Mouse (Mus musculus) spleen, postnatal 0 days (tissue): ENCODE data around the gene Tmem41a. TPM values are rescaled to one million over a fixed set of nuclear protein-coding genes. Genes with fewer than 3 reads are reported as not detected.

Experiments
- polyA plus RNA-seq: library from polyadenylated mRNA; unstranded; fragments of >200 nt; fragmentation: Nextera tagmentation; extraction: Ambion mirVana; gene quantifications from 2 replicates; pipeline ENCODE4 v1.2.1, GENCODE M21; 2015

The Tmem41a gene
- polyA plus RNA-seq, result 30.4 and 32.8 TPM in 2 replicates

DNA sequence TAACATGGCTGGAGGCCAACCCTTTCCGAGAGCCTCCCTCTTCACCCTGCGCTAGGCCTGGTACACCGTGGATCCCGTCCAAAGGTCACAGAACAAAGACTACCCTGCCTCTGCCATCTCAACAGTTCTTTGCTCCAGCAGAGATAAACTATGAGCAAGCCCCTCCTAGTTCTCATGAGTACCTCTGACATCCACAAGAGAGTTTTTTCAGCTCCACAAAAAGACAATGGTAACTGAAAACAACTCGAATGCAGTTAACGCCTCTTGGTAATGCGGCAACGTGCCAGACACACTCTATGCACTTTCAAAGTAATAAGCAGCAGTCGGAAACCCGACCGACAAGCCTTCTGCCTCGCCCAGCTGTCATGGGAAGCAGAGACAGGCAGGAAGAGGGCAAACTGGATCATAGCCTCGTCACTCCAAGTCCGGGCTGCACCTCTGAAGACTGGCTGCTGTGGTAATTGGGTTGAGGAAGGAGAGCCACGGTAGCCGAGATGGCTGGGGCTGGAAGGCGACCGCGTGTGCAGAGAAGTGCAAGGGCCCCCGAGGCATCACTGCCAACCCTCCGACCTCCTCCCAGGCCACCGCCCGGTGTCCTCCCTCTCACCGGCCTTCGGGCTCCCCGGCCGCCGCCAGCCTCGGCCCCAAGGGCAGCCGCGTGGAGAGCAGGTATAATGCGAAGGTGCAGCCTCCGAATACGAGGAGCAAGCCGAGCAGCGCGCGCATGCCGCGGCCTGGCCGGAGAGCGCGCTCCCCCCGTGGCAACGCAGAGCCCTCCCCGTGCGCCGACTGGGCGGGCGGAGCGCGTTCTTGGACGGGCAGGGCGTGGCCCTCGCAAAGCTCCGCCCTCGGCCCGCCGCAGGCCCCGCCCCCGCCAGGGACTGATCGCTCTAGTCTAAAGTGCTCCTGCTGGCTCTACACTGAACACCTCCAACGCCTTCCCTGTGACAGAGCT, at the start of gene Tmem41a:
Tmem41a (minus strand) TSS at position 792 of the 955 bp plus-strand sequence.

DNA sequence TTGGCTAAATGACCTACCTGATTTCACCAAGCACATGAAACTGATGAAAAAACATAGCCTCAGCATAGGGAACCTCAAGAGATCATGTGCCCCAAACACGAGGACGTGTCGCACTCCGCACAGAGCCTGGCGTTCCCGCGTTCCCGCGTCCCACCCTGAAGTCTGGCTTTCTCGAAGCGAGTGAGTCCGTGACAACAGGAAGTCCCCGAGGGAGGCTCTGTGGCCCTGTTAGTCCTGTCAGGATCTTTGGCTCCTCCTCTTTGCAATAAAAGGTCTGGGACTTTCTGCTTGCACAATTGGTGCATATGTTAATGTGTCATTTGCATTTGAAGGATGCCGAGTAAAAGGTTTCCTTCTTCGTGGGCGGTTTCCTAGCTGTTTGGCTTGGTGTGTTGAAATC, 48.0 kb upstream of the Tmem41a start, which contains the start of gene Liph:
Liph (minus strand) TSS at position 360 of the 400 bp plus-strand sequence.

Other genes starting within 250 kb of the Tmem41a start
- 3.3 and 4.2 TPM in 2 replicates for gene Ehhadh, start 159.7 kb downstream of the Tmem41a start, polyA plus RNA-seq
- 0.12 and 0.13 TPM in 2 replicates for gene Map3k13, start 153.2 kb downstream of the Tmem41a start, polyA plus RNA-seq
- gene Liph, start 48.1 kb upstream of the Tmem41a start, polyA plus RNA-seq, result 1.8 TPM in 2 replicates
- gene Senp2, start 61.9 kb upstream of the Tmem41a start, polyA plus RNA-seq, result 34.9 and 35.3 TPM in 2 replicates
- 7.6 and 10.5 TPM in 2 replicates for gene Igf2bp2, start 215.7 kb upstream of the Tmem41a start, polyA plus RNA-seq